Mouse (Mus musculus) Patski (cell line): Measurements from ENCODE around the gene Lypla2. TPM values are rescaled to one million over a fixed set of nuclear protein-coding genes. Genes with fewer than 3 reads are reported as not detected.

Source experiments
- ATAC-seq: fragments of 100-300 bp; one replicate; pipeline ENCODE4 v1.8.0; 2021
- CTCF ChIA-PET: fragments of 350-600 bp; sonication (Branson Sonifier 250); formaldehyde crosslinking; loops from one replicate; lab custom pipeline; 2022; ENCODE audit warnings: inconsistent platforms; lab: Charles Lee
- POLR2A ChIA-PET: fragments of 350-600 bp; sonication (Branson Sonifier 250); formaldehyde crosslinking; loops from one replicate; lab custom pipeline; 2022; ENCODE audit warnings: antibody characterized with exemption, inconsistent platforms; lab: Charles Lee
- DNase-seq: peaks from one replicate; pipeline ENCODE4 v3.0.0-alpha.2; 2011; ENCODE audit warnings: low read depth, low spot score
- H3K27me3 ChIP-seq: fragments of 371-371 bp; one replicate; pipeline ENCODE4 v1.5.1; 2021
- CTCF ChIP-seq: fragments of 100-300 bp; IDR thresholded peaks from one replicate; pipeline ENCODE4 v1.5.1; 2021
- in situ Hi-C: fragments of 300-500 bp; cut with MboI; formaldehyde crosslinking; loops from 3 replicates; pipeline ENCODE4 v1.11.1; 2018; ENCODE audit warnings: low pct_unique_long_range_greater_than_20kb, mixed read lengths
- polyA plus RNA-seq: library from polyadenylated mRNA; unstranded; gene quantifications from one replicate; pipeline ENCODE4 v1.2.3, GENCODE M21; 2021

Lypla2 gene
- polyA plus RNA-seq, 1 experiment from 2014 or later: 46.2 TPM

DNA sequence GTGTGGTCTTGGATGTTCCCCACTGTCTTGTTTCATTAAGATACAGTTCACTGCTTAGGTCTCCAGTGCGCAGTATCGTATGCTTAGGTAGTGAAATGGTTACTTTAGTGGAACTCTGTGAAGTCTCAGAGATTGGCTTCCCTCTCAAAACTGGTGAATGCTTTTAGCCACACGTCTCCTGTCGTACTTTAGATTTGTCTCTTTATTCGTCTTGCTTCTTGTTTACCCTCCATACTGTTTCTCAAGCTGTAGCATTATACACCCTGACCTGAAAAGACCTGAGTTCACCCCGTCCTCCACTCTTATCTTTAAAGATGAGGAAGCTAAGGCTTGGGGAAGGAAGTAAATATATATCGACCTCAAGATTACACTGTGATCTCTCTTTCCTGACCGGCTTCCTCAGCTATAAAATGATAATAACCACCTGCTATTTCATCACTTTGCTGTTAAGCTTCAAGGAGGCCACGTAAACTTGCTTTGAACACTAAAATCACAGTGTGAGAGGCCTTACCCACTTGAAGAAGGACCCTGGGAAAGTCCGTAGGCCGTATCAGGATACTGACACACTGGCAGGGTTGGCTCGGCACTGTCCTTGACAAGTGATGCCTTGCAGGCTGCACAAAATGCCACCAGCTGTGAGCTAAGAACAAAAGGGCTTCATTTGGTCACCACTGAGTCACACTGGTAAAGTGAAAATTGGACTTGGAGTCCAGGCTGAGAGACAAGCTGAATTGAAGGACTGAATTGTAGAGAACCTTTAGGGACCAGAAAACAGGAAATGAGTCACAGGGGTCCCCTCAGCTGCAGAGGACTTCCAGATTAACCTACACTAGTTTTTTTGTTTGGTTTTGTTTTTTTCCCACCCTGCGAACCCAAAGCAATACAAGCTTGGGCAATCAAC is 735 bp upstream of the Lypla2 start:
- ATAC-seq: no peak
- POLR2A ChIA-PET: interaction anchor here (1.0 to 1.8 kb wide), 2 partner anchors 10 to 12 kb away, joined by 4 read pairs; no protein-coding TSS in a partner anchor
- no peak for TF ChIP-seq CTCF
- no peak for DNase-seq
- CTCF ChIA-PET: interaction anchor here (1.3 to 1.7 kb wide), 2 partner anchors 10 to 11 kb away, joined by 4 to 5 read pairs; no protein-coding TSS in a partner anchor
- H3K27me3 ChIP-seq: no peaks in the 10 kb centered on the region
- in situ Hi-C loops: no loop called here

- no peak for TF ChIP-seq CTCF
- no peaks in the 10 kb centered on the region for H3K27me3 ChIP-seq
- ChIA-PET POLR2A (no interaction called here), CTCF (interaction anchor here (1.7 kb wide), 1 partner anchor 9 kb away, joined by 5 read pairs; no protein-coding TSS in a partner anchor)
- no peak for ATAC-seq
- DNase-seq: no peak
- in situ Hi-C loops: no loop called here
These were observed 446 bp downstream of the Lypla2 start for GRCm38 (mm10) chr4:135971805-135972555.

GRCm38 (mm10) chr4:135970585-135970984 is 1.8 kb downstream of the Lypla2 start:
- TF ChIP-seq CTCF: no peak
- ChIA-PET CTCF (no interaction called here), POLR2A (no interaction called here)
- H3K27me3 ChIP-seq: no peaks in the 10 kb centered on the region
- in situ Hi-C loops: no loop called here
- ATAC-seq (no peak), DNase-seq (no peak)

DNA sequence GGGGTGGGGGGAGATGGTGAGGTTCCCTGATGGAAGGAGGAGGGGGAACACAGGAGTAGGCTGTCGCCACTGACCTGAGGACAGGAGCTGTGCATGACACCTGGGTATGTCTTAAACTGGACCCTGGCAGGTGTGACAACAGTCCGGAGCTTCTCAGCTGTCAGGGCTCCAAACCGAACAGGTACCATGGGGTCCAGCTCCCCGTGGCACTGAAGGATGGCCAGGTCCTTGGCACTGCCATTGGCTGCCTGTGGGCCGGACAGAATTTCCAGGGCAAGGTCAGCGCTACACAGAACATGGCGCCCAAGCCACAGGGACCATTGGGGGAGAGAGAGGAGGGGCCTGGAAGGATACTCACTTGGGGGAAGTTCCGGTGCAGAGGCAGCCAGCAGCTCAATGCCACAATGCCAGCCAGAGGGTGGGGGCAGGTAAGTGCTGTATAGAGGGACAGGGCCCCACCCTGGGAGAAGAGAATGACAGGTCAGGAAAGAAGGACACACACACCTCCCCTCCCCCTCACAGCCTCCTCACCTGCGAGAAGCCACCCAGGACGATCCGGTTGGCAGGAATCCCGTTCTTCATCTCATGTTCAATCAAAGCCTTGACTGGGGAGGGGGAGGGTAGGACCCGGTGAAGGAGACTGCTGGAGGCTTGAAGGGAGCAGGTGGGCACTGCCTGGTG is 3.2 kb downstream of the Lypla2 start:
- no peak for TF ChIP-seq CTCF
- ATAC-seq: no peak
- ChIA-PET POLR2A (no interaction called here), CTCF (interaction anchor here (1.2 kb wide), 1 partner anchor 14 kb away, joined by 3 read pairs; no protein-coding TSS in a partner anchor)
- in situ Hi-C loops: no loop called here
- no peak for DNase-seq
- H3K27me3 ChIP-seq: no peaks in the 10 kb centered on the region

DNA sequence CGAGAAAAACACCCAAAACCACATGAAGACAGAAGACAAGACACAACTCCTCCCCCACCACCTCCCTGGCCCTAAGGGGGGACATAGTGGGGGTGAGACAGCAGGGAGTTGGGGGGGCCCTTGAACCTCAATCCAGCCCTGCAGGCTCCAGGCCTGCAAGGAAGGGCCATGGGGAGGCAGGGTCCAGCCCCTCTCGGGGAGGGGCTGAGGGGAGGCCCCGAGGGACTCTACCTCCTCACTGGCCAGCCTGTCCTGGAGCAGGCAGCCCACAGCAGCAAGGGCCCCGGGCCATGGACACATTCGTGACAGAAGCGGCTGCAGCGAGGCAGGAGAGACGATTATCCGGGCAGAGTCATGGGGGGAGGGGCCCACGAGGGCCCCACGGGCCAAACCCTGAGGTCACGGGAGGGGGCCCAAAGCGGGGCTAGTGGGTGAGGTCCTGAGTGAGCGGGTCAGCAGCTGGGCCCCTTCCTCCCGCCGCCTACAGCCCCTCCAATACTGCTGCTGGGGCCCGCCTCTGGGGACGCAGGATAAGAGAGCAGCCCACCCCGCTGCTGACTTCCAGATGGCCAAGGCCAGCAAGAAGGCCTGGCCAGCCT is 4.1 kb downstream of the Lypla2 start:
- POLR2A ChIA-PET: no interaction called here
- no peaks in the 10 kb centered on the region for H3K27me3 ChIP-seq
- in situ Hi-C loops: no loop called here
- TF ChIP-seq CTCF: no peak
- ATAC-seq: no peak
- CTCF ChIA-PET: no interaction called here
- DNase-seq: no peak

- ChIA-PET POLR2A (no interaction called here), CTCF (no interaction called here)
- in situ Hi-C loops: no loop called here
- ATAC-seq (no peak), DNase-seq (no peak)
- H3K27me3 ChIP-seq: no peaks in the 10 kb centered on the region
- no peak for TF ChIP-seq CTCF
These were observed 5.2 kb downstream of the Lypla2 start for GRCm38 (mm10) chr4:135967086-135967760.

DNA sequence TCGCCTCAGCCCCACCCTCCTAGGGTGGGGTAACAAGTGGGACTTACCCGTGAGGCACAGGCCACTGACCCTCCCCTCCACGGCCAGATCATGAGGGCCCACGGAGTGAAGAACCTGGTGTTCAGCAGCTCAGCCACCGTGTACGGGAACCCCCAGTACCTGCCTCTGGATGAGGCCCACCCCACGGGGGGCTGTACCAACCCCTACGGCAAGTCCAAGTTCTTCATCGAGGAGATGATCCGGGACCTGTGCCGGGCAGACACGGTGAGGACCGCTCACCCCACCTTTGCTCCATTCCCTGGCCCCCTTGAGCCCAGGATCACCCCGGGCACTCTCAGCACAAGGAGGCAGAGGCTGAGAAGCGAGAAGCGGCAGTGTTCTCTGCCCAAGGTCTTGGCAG is 6.1 kb downstream of the Lypla2 start:
- TF ChIP-seq CTCF: no peak
- in situ Hi-C loops: no loop called here
- ATAC-seq (no peak), DNase-seq (no peak)
- ChIA-PET POLR2A (no interaction called here), CTCF (no interaction called here)
- no peaks in the 10 kb centered on the region for H3K27me3 ChIP-seq

DNA sequence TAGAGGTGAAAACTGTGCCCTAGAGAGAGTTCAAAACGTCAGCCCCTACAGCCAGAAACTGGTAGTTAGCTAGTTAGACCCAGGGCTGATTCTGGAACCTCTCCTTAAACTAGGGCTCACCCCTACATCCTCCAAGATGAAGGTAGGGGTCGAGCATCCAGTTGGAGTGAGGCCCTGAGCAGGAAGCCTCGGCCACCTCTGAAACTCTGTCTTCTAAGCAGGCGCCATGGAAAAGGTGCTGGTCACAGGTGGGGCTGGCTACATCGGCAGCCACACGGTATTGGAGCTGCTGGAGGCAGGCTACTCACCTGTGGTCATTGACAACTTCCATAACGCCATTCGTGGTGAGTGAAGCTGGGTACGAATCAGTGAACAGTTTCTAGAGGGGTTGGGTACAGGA is 7.3 kb downstream of the Lypla2 start:
- no peaks in the 10 kb centered on the region for H3K27me3 ChIP-seq
- no peak for ATAC-seq
- DNase-seq: no peak
- in situ Hi-C loops: no loop called here
- POLR2A ChIA-PET: no interaction called here
- no peak for TF ChIP-seq CTCF
- CTCF ChIA-PET: no interaction called here

DNA sequence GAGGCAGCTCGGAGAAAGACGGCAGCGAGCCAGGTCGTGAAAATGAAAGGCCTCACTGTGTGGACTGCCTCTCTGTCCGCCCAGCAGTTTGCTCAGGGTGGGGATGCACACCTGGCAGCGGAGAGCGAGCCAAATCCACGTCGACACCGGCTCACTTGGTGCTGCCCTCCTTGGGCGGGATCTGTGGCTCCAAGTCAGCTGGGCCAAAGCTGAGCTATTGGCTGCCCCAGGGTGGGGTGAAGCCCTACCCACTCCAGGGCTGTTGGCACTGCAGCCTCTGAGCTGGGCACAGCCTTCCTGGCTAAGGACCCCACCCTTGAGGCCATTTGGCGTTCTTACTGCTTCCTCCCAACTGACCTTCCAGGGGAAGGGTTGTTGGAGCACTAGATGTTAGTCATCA is 8.0 kb downstream of the Lypla2 start:
- TF ChIP-seq CTCF: no peak
- no peaks in the 10 kb centered on the region for H3K27me3 ChIP-seq
- ATAC-seq (peak; percentile 46), DNase-seq (no peak)
- ChIA-PET POLR2A (no interaction called here), CTCF (no interaction called here)
- in situ Hi-C loops: loop anchor here (5.0 kb wide), 1 partner anchor 88 kb away; the partner anchor contains the start of gene Rpl11
